23 mouse cellular contexts compared by ENCODE assay signal in genomic region chr8:123767874-123768273, GRCm38 (mm10). TPM values are rescaled to one million over a fixed set of nuclear protein-coding genes. Genes with fewer than 3 reads are reported as not detected.
DNase-seq lines count a peak whose midpoint lies in the region; ATAC-seq and TF ChIP-seq lines count a peak whose summit lies in the region.
"Had no signal": no experiment of that assay in that cellular context is flagged by ENCODE, and none has a peak within 500 bp of the region (broad histone marks: within the 10 kb centered on the region; RNA-seq: fewer than 3 reads in every experiment).

No protein-coding gene starts in this region.

- ATAC-seq in forebrain, postnatal 0 days: no peak
- ATAC-seq in forebrain, embryonic 11.5 days (replicated peaks; ENCODE audit: low FRiP score): no peak
- ATAC-seq: CD4-positive, CD25-positive, alpha-beta regulatory T cell, adult 4 months; forebrain, embryonic 13.5 days; forebrain, embryonic 16.5 days; intestine, postnatal 0 days had no signal

- no peak for TF ChIP-seq CTCF in forebrain, postnatal 0 days (IDR thresholded peaks at IDR 0.05; ENCODE audit: low read depth)
- no peak for TF ChIP-seq CTCF in left cerebral cortex, adult 2 months (IDR thresholded peaks at IDR 0.05)

- intact Hi-C loops in left cerebral cortex, adult 2 months (cut with DNase I): loop anchor here (2.0 kb wide), 2 partner anchors 39 to 115 kb away; partner anchors contain the start of gene Rhou

- H3K4me2 ChIP-seq in forebrain, postnatal 0 days (ENCODE audit: low read depth): no peak overlapping the region
- H3K4me2 ChIP-seq in forebrain, embryonic 11.5 days (ENCODE audit: low read depth, low read length, severe bottlenecking): no peak overlapping the region
- H3K4me2 ChIP-seq: forebrain, embryonic 13.5 days; heart, embryonic 12.5 days; heart, embryonic 15.5 days; hindbrain, embryonic 14.5 days had no signal

- no peak overlapping the region for H3K9ac ChIP-seq in forebrain, postnatal 0 days
- H3K9ac ChIP-seq in forebrain, embryonic 11.5 days (ENCODE audit: low read length): no peak overlapping the region
- H3K9ac ChIP-seq: forebrain, embryonic 13.5 days; heart, embryonic 12.5 days; heart, embryonic 15.5 days; hindbrain, embryonic 14.5 days had no signal

- DNase-seq in adrenal gland, postnatal 10 days: peak; percentile 34
- no peak for DNase-seq in adrenal gland, adult 18-20 months (ENCODE audit: low spot score in 2 of 2)
- no peak for DNase-seq in forebrain, postnatal 0 days
- DNase-seq in forebrain, embryonic 11.5 days (ENCODE audit: low spot score): no peak
- no peak for DNase-seq in left cerebral cortex, adult 2 months (ENCODE audit: extremely low spot score in 1 of 2, low spot score in 2 of 2)
- no peak for DNase-seq in left cerebral cortex, adult 9 months (ENCODE audit: low spot score in 2 of 2)
- no peak for DNase-seq in kidney, adult 11 months
- DNase-seq: cerebellum, adult 11-12 months; cerebellum, adult 8-10 months; cerebellum, postnatal 10 days; cerebellum, postnatal 36 days; gastrocnemius, adult 2 months; gastrocnemius, postnatal 14 days; heart, postnatal 10 days; heart, postnatal 36 days; kidney, adult 8-10 months had no signal

- H3K4me1 ChIP-seq in forebrain, postnatal 0 days (ENCODE audit: insufficient read depth): no peaks in the 10 kb centered on the region
- H3K4me1 ChIP-seq in forebrain, embryonic 11.5 days (replicated peaks; ENCODE audit: control insufficient read depth, insufficient read depth, low read length): no peaks in the 10 kb centered on the region
- H3K4me1 ChIP-seq: forebrain, embryonic 13.5 days had no signal

- no peaks in the 10 kb centered on the region for H3K27me3 ChIP-seq in forebrain, postnatal 0 days (ENCODE audit: insufficient read depth, low read length)
- no peaks in the 10 kb centered on the region; the same call in 1 of the 2 replicates for H3K27me3 ChIP-seq in forebrain, embryonic 11.5 days (ENCODE audit: control insufficient read depth, insufficient read depth, low read length)
- H3K27me3 ChIP-seq: forebrain, embryonic 13.5 days had no signal

- 88% methylated on average over 8 of the region's 8 CpGs for WGBS in forebrain, postnatal 0 days
- 78% methylated on average over 8 of the region's 8 CpGs for WGBS in forebrain, embryonic 11.5 days

- peak overlapping the region; percentile 59 for H3K27ac ChIP-seq in forebrain, postnatal 0 days (ENCODE audit: low read depth, low read length)
- H3K27ac ChIP-seq in forebrain, embryonic 11.5 days (ENCODE audit: low read depth, low read length): no peak overlapping the region
- H3K27ac ChIP-seq in left cerebral cortex, adult 2 months: peak overlapping the region; percentile 61
- H3K27ac ChIP-seq: forebrain, embryonic 13.5 days; gastrocnemius, adult 2 months; heart, embryonic 15.5 days; hindbrain, embryonic 14.5 days had no signal

- H3K4me3 ChIP-seq in forebrain, postnatal 0 days (ENCODE audit: low read depth, low read length): no peak overlapping the region
- H3K4me3 ChIP-seq in forebrain, embryonic 11.5 days (ENCODE audit: low read depth, low read length): no peak overlapping the region
- H3K4me3 ChIP-seq in left cerebral cortex, adult 2 months: no peak overlapping the region
- H3K4me3 ChIP-seq: forebrain, embryonic 13.5 days; gastrocnemius, adult 2 months; heart, embryonic 12.5 days; heart, embryonic 15.5 days had no signal

- no peaks in the 10 kb centered on the region for H3K36me3 ChIP-seq in forebrain, postnatal 0 days (ENCODE audit: insufficient read depth)
- H3K36me3 ChIP-seq in forebrain, embryonic 11.5 days (ENCODE audit: control insufficient read depth, insufficient read depth, low read length): no peaks in the 10 kb centered on the region
- H3K36me3 ChIP-seq: heart, embryonic 12.5 days; heart, embryonic 15.5 days had no signal

- no peaks in the 10 kb centered on the region for H3K9me3 ChIP-seq in forebrain, postnatal 0 days (ENCODE audit: low read length)
- H3K9me3 ChIP-seq in forebrain, embryonic 11.5 days (ENCODE audit: control insufficient read depth, low read length): no peaks in the 10 kb centered on the region
- H3K9me3 ChIP-seq: forebrain, embryonic 13.5 days; heart, embryonic 12.5 days; heart, embryonic 15.5 days had no signal

RNA-seq across cellular contexts. Expression of gene Rab4a, which starts 37.9 kb away (rescaled TPM):
- total RNA-seq in adrenal gland, postnatal 10 days (2021): 10 to 100 TPM; 19.6 to 21.3 TPM
- 10 to 100 TPM; 25.5 to 25.9 TPM for total RNA-seq in adrenal gland, adult 18-20 months (2021)
- total RNA-seq in forebrain, postnatal 0 days (2014; rRNA removed): 70.9 and 72.8 TPM in 2 replicates
- polyA plus RNA-seq in forebrain, postnatal 0 days (2015; fragmentation: Nextera tagmentation; extraction: Ambion mirVana): 113 and 127 TPM in 2 replicates
- 70.2 and 75.9 TPM in 2 replicates for polyA plus RNA-seq in forebrain, embryonic 11.5 days (2014; fragmentation: Nextera tagmentation; extraction: Ambion mirVana)
- total RNA-seq in left cerebral cortex, adult 2 months (2021): 10 to 100 TPM; 39.8 to 48.9 TPM
